Mouse (Mus musculus) liver, embryonic 11.5 days (tissue): ENCODE results near the gene Lcp1. TPM values are rescaled to one million over a fixed set of nuclear protein-coding genes. Genes with fewer than 3 reads are reported as not detected.
"Not testable (repeated sequence)": the region's sequence is repeated elsewhere in the genome, so short reads cannot be mapped to it uniquely, and the experiment has no call there.

Source experiments
- ATAC-seq: fragments of 200-750 bp; cut with Nextera tagmentation; replicated peaks from 2 replicates; pipeline ENCODE4 v1.8.0; 2017; ENCODE audit warnings: moderate number of reproducible peaks, mild to moderate bottlenecking, moderate TSS enrichment, moderate library complexity; ENCODE audit not compliant: low FRiP score
- DNase-seq: peaks from one replicate; pipeline ENCODE4 v3.0.0-alpha.2; 2017; ENCODE audit warnings: low spot score
- H3K27ac ChIP-seq: fragments of 300-500 bp; sonication (generic); 2 replicates; pipeline ENCODE4 v1.5.1; 2014; ENCODE audit warnings: mild to moderate bottlenecking, low read depth, low read length, control low read depth
- H3K27me3 ChIP-seq: fragments of 300-500 bp; sonication (generic); replicated peaks from 2 replicates; pipeline ENCODE4 v1.6.1; 2014; ENCODE audit warnings: low read length, mixed read lengths; ENCODE audit not compliant: control insufficient read depth, insufficient read depth
- H3K36me3 ChIP-seq: fragments of 300-500 bp; sonication (generic); 2 replicates; pipeline ENCODE4 v1.6.1; 2014; ENCODE audit warnings: mild to moderate bottlenecking, low read length, moderate library complexity, mixed read lengths; ENCODE audit not compliant: control insufficient read depth, insufficient read depth
- H3K4me1 ChIP-seq: fragments of 300-500 bp; sonication (generic); replicated peaks from 2 replicates; pipeline ENCODE4 v1.6.1; 2014; ENCODE audit warnings: low read length, mixed read lengths; ENCODE audit not compliant: control insufficient read depth, insufficient read depth
- H3K4me2 ChIP-seq: fragments of 300-500 bp; sonication (generic); 2 replicates; pipeline ENCODE4 v1.6.1; 2014; ENCODE audit warnings: mild to moderate bottlenecking, control low read depth, moderate library complexity
- H3K4me3 ChIP-seq: fragments of 300-500 bp; sonication (generic); 2 replicates; pipeline ENCODE4 v1.5.1; 2014; ENCODE audit warnings: low read depth, low read length, control low read depth
- H3K9ac ChIP-seq: fragments of 300-500 bp; sonication (generic); 2 replicates; pipeline ENCODE4 v1.6.1; 2014; ENCODE audit warnings: low read depth, low read length, control low read depth
- H3K9me3 ChIP-seq: fragments of 300-500 bp; sonication (generic); 2 replicates; pipeline ENCODE4 v1.6.1; 2016; ENCODE audit warnings: low read length, inconsistent platforms, mixed read lengths; ENCODE audit not compliant: control insufficient read depth
- WGBS: fragments of 180-500 bp; shearing (Covaris S2); extraction: QIAGEN DNeasy Blood & Tissue Kit; methylation state at CpG from one replicate; pipeline ENCODE4 v1.1.7; 2014; 5-methylcytosine and 5-hydroxymethylcytosine counted together
- polyA plus RNA-seq: library from polyadenylated mRNA; unstranded; fragments of >200 nt; fragmentation: Nextera tagmentation; extraction: Ambion mirVana; gene quantifications from 2 replicates; pipeline ENCODE4 v1.2.1, GENCODE M21; 2014

Lcp1 gene
- 44.3 and 50.4 TPM in 2 replicates for polyA plus RNA-seq

DNA sequence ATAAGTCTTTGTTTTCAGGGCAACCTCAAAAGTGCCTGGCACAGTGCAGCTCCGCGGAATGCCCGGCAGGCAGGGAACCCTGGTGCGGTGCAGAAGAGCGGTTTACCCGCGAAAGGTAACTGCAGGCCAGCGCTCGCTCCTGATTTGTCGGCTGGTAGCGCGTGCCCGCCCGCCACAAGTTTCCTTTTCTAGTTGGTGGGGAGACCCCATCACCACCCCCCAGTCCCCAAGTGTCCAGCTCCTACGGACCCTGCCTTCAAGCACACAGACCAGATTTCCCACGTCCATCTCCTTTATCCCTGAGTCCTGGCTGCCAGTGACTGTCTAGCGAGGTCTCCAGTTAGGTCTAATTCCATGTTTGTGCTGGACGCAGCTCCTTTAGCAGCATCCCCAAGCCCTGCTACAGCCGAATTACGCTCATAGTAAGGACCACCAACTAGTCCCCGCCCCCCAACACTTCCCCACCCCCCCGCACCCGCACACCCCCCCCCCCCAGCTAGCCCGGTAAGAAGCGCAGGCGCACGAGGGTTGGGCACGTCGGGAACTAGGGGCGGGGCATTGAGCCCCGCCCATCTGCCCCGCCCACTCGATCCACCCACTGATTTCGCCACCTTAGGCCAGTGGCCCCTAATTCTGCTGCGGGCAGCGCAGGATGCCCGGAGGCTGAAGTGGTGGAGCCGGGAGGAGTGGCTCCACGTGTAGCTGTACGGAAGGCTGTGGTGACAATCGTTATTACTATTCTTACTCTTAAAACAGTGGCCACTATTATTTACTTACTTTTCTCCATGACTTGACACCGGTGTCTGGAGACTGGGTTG lies at the start of gene Lcp1, which contains the start of gene Lrrc63:
Gene Lcp1 (plus strand): TSS at position 601 of the 818 bp plus-strand sequence.
Gene Lrrc63 (minus strand): TSS at position 381 of the 818 bp plus-strand sequence.
- Histone ChIP-seq H3K4me2 (peak within 1 kb of the TSS; percentile 89), H3K4me3 (peak within 1 kb of the TSS; percentile 73), H3K9ac (peak within 1 kb of the TSS; percentile 61), H3K27ac (no peak within 1 kb of the TSS), H3K27me3 (no peaks in the 10 kb centered on the region), H3K9me3 (no peaks in the 10 kb centered on the region), H3K4me1 (no peaks in the 10 kb centered on the region), H3K36me3 (no peaks in the 10 kb centered on the region)
- DNase-seq, result peak; percentile 85
- WGBS, result 1% methylated on average over 42 of the region's 42 CpGs
- peak; percentile 93 for ATAC-seq

- DNase-seq (no peak), ATAC-seq (no peak)
- Histone ChIP-seq H3K36me3 (no peaks in the 10 kb centered on the region), H3K9ac (no peak overlapping the region), H3K9me3 (no peaks in the 10 kb centered on the region), H3K4me3 (no peak overlapping the region), H3K4me2 (no peak overlapping the region), H3K27me3 (no peaks in the 10 kb centered on the region), H3K4me1 (no peaks in the 10 kb centered on the region), H3K27ac (no peak overlapping the region)
- WGBS, result 74% methylated on average over 5 of the region's 5 CpGs
Measured at GRCm38 (mm10) chr14:75102956-75103355, 27.9 kb upstream of the Lcp1 start.

- Histone ChIP-seq H3K27ac (no peak overlapping the region), H3K4me1 (no peaks in the 10 kb centered on the region), H3K27me3 (no peaks in the 10 kb centered on the region), H3K4me3 (no peak overlapping the region), H3K4me2 (no peak overlapping the region), H3K9ac (no peak overlapping the region), H3K9me3 (no peaks in the 10 kb centered on the region), H3K36me3 (no peaks in the 10 kb centered on the region)
- no peak for DNase-seq
- WGBS, result 69% methylated on average over 8 of the region's 8 CpGs
- ATAC-seq, result no peak
Measured at GRCm38 (mm10) chr14:75121658-75122057, 9.2 kb upstream of the Lcp1 start.

DNA sequence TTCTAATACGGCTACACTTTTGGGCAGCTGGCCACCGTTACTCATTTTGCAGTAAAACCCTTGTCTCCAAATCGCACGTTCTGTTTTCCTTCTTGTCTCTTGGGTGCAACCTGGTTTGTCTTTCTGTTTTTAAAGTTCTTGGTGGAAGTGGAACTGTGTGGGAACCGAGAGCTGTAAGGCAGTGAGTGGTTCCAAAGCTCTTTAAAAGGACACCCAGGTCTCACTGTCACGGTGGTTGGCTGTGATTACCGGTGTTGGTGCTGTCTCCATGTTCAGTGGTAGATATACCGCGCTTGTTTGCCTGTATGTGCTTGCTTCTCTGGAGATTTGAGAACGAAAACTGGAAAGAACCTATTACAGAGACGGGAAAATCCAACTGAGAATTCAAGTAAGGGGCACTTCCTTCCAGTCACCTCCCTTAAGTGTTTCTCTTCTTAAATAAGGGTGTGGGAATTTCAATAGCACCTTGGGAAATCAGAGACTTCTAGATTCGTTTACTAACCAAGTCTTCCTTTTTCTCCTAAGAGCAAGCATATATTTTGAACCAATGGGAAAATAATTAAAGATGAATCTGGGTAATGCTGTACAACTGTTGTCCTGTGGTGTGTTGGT lies 529 bp downstream of the Lcp1 start:
- Histone ChIP-seq H3K4me1 (peaks cover 1% of the 10 kb centered on the region; the same call in 1 of the 2 replicates), H3K4me2 (peak overlapping the region; percentile 89), H3K9me3 (no peaks in the 10 kb centered on the region), H3K4me3 (peak overlapping the region; percentile 73), H3K36me3 (no peaks in the 10 kb centered on the region), H3K9ac (peak overlapping the region; percentile 4; the same call in 1 of the 2 replicates), H3K27ac (no peak overlapping the region), H3K27me3 (no peaks in the 10 kb centered on the region)
- ATAC-seq (peak; percentile 26; the same call in 1 of the 2 replicates), DNase-seq (no peak)
- WGBS, result 4% methylated on average over 12 of the region's 12 CpGs

GRCm38 (mm10) chr14:75136119-75136966 lies 5.4 kb downstream of the Lcp1 start:
- H3K9ac ChIP-seq, result peak overlapping the region; percentile 30; the same call in 1 of the 2 replicates
- ATAC-seq (no peak), DNase-seq (no peak)
- peak overlapping the region; percentile 64 for H3K4me2 ChIP-seq
- H3K4me1 ChIP-seq, result peaks cover 26% of the 10 kb centered on the region
- no peaks in the 10 kb centered on the region for H3K36me3 ChIP-seq
- H3K4me3 ChIP-seq, result peak overlapping the region; percentile 33
- WGBS, result 44% methylated on average over 25 of the region's 25 CpGs
- H3K27me3 ChIP-seq, result no peaks in the 10 kb centered on the region
- H3K9me3 ChIP-seq, result no peaks in the 10 kb centered on the region
- no peak overlapping the region for H3K27ac ChIP-seq

DNA sequence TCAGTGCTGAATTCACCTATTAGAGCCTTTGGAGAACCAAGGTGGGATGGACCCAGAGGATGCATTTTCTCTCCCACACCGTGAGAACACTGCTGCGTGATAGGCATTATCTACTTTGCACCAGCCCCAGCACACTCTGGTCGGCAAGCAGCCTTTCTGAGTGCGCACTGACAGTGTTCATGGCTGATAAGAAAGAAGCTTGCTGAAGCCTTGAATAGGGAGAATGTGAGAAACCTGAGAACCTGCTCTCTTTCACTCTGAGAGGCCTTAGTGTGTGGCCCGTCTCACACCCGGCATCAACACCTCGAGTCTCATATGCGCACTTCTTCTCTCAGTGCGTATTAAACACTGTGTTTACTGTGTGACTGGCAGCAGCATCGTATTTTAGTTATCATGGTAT lies 7.6 kb downstream of the Lcp1 start:
- DNase-seq, result peak; percentile 41
- Histone ChIP-seq H3K4me1 (peaks cover 26% of the 10 kb centered on the region), H3K4me2 (peak overlapping the region; percentile 47), H3K27ac (peak overlapping the region; percentile 92), H3K27me3 (no peaks in the 10 kb centered on the region), H3K4me3 (no peak overlapping the region), H3K36me3 (no peaks in the 10 kb centered on the region), H3K9ac (no peak overlapping the region), H3K9me3 (no peaks in the 10 kb centered on the region)
- ATAC-seq, result peak; percentile 100
- 28% methylated on average over 10 of the region's 10 CpGs for WGBS

DNA sequence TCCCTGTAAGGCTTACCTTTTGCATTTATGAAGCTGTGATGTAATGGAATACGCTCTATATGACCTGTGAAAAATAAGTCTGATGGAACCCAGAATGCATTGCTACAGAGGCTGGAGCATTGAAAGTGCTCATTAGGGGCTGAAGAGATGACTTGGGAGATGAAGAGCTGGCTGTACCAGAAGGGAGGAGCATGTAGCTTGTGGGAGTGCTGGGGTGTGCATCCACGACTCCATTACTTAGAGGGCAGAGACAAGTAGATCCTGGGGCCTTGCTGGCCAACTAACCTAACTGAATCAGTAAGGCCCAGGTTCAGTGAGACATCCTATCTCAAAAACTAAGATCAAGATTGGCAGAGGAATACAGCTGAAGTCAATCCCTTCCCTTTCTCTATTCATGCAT lies 8.3 kb downstream of the Lcp1 start:
- peak overlapping the region; percentile 47; the same call in 1 of the 2 replicates for H3K4me2 ChIP-seq
- no peak overlapping the region for H3K4me3 ChIP-seq
- DNase-seq (no peak), ATAC-seq (peak; percentile 27; the same call in 1 of the 2 replicates)
- no peaks in the 10 kb centered on the region for H3K27me3 ChIP-seq
- H3K9ac ChIP-seq, result no peak overlapping the region; the same call in 1 of the 2 replicates
- 59% methylated on average over 2 of the region's 2 CpGs for WGBS
- peaks cover 26% of the 10 kb centered on the region for H3K4me1 ChIP-seq
- no peaks in the 10 kb centered on the region for H3K36me3 ChIP-seq
- peak overlapping the region; percentile 92 for H3K27ac ChIP-seq
- no peaks in the 10 kb centered on the region for H3K9me3 ChIP-seq

- H3K9me3 ChIP-seq, H3K36me3 ChIP-seq, H3K4me3 ChIP-seq, DNase-seq, ATAC-seq, H3K4me2 ChIP-seq, H3K9ac ChIP-seq, H3K27me3 ChIP-seq, H3K27ac ChIP-seq, H3K4me1 ChIP-seq: not testable (repeated sequence)
- WGBS, result 54% methylated on average over 2 of the region's 2 CpGs
Measured at GRCm38 (mm10) chr14:75147706-75148105, 16.8 kb downstream of the Lcp1 start.
